Mouse (Mus musculus) right cerebral cortex, postnatal 36 days (tissue): Measurements from ENCODE around the gene Rgs7.

Source experiments
- DNase-seq, 2 experiments: peaks; one replicate each; pipeline ENCODE4 v3.0.0; 2022; ENCODE audit warnings: low spot score in 2 of 2, mixed read lengths in 1 of 2

The Rgs7 gene

DNA sequence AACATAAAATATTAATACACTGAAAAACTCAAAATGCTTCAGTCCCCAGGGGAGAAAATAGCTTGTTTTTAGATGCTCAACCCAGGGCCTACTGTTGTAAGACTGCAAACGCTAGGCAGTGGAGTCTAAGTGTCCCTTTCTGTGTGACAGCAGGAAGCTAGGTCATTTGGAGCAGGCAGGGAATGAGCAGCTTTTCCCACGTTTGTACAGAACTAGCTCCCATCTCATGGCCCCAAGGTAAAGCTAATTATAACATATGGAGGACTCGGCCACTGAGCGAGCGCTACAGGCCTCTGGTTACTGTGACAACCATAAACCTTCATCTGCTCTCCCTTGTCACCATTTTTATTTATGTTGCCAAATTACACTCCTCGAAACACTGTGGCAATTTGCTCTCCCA is 460.3 kb downstream of the Rgs7 start:
- no peak for DNase-seq

DNA sequence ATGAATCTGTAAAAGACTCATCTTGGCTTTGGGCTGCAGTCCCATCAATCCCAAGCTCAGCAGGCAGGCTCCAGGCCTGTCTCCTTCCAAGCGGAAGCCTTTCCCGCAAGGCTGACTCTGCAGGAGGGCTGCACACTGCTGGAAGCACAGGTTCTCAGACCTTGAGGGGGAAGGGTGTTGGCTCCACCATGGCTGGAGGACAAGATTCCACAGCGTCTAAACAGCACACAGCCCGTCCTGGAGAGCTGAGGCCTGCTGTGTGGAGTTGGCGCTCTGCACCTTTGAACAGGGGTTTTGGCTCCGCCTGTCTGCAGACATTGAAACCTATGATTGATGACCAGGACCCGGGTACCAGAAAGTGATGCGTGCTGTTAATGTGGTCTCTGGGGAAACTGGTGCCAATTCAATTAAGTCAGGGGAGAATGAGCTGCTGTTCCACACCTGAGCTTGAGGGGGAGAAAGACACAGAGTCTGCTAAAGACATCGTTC is 463.5 kb downstream of the Rgs7 start:
- DNase-seq = no peak

DNA sequence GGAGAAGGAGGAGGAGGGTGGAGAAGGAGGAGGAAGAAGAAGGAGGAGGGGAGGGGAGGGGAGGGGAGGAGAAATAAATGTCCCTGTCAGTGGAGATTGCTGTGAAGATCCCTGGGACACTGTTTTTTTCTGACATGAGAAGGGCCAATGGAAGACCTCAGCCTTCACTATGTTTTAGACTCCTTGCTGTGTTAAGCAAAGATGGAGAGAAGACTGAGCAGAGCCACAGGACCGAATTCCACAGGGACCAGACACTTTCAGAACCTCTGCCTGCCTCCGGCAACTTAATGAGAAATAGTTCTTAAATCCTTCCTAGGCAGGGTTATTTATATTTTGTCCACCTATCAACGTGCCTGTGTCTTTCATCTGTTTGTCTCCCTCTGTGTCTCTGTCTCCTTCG is 464.0 kb downstream of the Rgs7 start:
- no peak for DNase-seq

DNA sequence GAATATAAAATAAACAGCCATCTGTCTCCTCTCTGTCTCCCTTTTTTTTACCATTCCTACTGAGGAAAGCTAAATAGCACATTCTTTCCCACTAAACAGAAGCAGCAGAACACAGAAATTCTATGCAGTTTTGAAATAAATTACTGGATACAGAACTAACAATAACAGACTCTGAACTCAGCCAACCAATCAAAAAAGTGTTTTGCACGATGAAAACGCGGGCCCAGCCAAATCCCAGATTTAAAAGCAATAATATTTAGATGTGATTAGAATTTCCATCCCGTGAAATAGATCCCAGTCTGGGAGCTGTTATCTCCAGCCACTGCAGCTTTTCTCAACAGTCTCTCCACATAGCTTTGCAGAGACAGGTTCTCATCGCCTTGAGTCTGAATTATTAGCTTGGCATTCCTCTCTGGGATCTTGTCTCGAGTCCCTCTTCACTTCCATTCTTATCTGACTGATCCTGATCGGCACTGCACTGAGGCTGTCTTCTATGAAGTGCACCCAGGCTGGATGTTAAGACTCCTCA is 466.5 kb downstream of the Rgs7 start:
- DNase-seq = no peak

DNA sequence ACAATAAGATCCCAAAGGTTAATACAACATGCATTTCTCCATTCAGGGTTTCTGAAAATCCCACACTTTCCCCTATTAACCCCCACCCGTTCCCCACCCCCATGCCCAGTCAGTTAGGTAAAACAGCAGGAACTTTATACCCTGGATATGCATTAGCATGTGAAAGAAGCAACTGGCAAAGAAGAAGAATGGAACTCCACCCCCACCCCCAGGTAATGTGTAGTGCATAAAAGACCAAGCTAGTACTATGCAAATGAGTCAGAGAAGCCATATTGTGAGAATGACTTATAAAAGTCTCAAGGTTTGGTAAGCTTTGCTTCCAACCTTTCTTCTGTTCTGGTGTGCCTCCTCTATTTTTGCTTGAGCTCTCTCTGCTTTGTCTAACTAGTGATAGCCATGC is 468.2 kb downstream of the Rgs7 start:
- no peak for DNase-seq
